Comparison of ENCODE assay signal across 11 mouse cellular contexts in the genomic region with DNA sequence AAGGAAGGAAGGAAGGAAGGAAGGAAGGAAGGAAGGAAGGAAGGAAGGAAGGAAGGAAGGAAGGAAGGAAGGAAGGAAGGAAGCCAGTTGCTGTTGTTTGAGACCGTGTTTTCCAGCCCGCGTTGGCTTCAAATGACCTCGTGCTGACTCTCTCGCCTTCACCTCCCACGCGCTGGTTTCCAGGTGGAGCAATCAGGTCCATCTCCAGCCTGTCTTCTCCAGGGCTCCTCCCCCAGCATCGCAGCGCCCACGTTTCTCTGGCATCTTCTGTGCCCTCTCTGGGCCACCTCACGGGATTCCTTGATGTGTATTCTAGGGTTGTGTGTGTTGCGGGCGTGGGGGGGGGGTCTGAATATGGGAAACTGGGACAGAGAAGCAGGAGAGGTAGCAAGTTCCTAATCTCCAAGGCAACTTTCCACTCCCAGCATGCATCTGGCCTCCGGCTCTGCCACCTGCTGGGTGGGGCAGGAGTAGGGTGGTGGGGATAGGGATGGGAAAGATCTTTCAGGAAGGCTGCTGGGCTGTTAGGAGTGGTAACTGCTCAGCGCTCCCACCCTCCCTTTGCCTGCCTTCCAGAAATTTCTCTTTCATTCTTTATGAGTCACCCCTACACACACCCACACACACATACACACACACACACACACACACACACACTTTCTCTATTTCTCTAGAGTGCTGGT. TPM values are rescaled to one million over a fixed set of nuclear protein-coding genes. Genes with fewer than 3 reads are reported as not detected.
A peak's percentile ranks its signal among the peaks of the same experiment; 100 is the strongest.
DNase-seq lines count a peak whose midpoint lies in the region.
"Had no signal": no experiment of that assay in that cellular context is flagged by ENCODE, and none has a peak within 500 bp of the region (broad histone marks: within the 10 kb centered on the region; RNA-seq: fewer than 3 reads in every experiment).

No protein-coding gene starts in this region.

- peak; percentile 7 for DNase-seq in adrenal gland, adult 2 months
- no peak for DNase-seq in adrenal gland, adult 8-10 months
- peak; percentile 54 for DNase-seq in ZHBTc4 (ENCODE audit: low read depth, low spot score)
- peak; percentile 16 to 26 for DNase-seq in layer of hippocampus, postnatal 10 days (ENCODE audit: low spot score in 2 of 2)
- peak; percentile 73 to 80 for DNase-seq in right cerebral cortex, postnatal 10 days (ENCODE audit: low spot score in 2 of 2)
- no peak for DNase-seq in cerebellum, adult 9-11 months
- DNase-seq in adrenal gland, adult (ENCODE audit: inconsistent age in 2 of 2, low spot score in 1 of 2), result no peak
- no peak for DNase-seq in urinary bladder, adult 18-20 months (ENCODE audit: low spot score in 2 of 2)
- DNase-seq: heart, adult 18-20 months; lung, postnatal 36 days had no signal

RNA-seq across cellular contexts. Expression of a gene that starts 0.7 kb away (rescaled TPM):
- total RNA-seq in adrenal gland, adult 2 months (2021), result under 1 TPM; 0.69 to 0.81 TPM
- 0.97 and 2.8 TPM in 2 replicates for polyA plus RNA-seq in adrenal gland, adult 2 months (2012; rRNA removed)
- total RNA-seq in adrenal gland, adult 8-10 months (2022), result 1 to 10 TPM in 1 of 4 experiments, not detected in 3; 1.2 TPM
- under 1 TPM in 1 of 2 experiments, not detected in 1; 0.62 TPM for total RNA-seq in layer of hippocampus, postnatal 10 days (2021)
- total RNA-seq: layer of hippocampus, postnatal 36 days had no signal

RNA-seq across cellular contexts. Expression of a gene that starts 18.3 kb away (rescaled TPM):
- total RNA-seq in adrenal gland, adult 2 months (2021), result under 1 TPM in 1 of 2 experiments, not detected in 1; 0.14 TPM
- polyA plus RNA-seq in adrenal gland, adult 2 months (2012; rRNA removed), result 0.48 and 0.80 TPM in 2 replicates
- total RNA-seq in adrenal gland, adult 8-10 months (2022), result under 1 TPM in 3 of 4 experiments, not detected in 1; 0.12 to 0.16 (median 0.15) TPM
- total RNA-seq in layer of hippocampus, postnatal 10 days (2021), result under 1 TPM; 0.54 to 0.82 TPM

RNA-seq across cellular contexts. Expression of a gene that starts 29.3 kb away (rescaled TPM):
- 1 to 10 TPM; 7.4 to 9.4 TPM for total RNA-seq in adrenal gland, adult 2 months (2021)
- 20.5 and 22.4 TPM in 2 replicates for polyA plus RNA-seq in adrenal gland, adult 2 months (2012; rRNA removed)
- total RNA-seq in adrenal gland, adult 8-10 months (2022), result 10 to 100 TPM in 2 of 4 experiments, 1 to 10 TPM in 2; 6.6 to 34.6 (median 18.8) TPM
- 1 to 10 TPM; 2.1 to 2.7 TPM for total RNA-seq in layer of hippocampus, postnatal 10 days (2021)

RNA-seq across cellular contexts. Expression of a gene that starts 37.9 kb away (rescaled TPM):
- total RNA-seq in adrenal gland, adult 2 months (2021), result 100 to 1,000 TPM; 520 to 711 TPM
- polyA plus RNA-seq in adrenal gland, adult 2 months (2012; rRNA removed), result 486 and 560 TPM in 2 replicates
- 100 to 1,000 TPM; 402 to 476 (median 431) TPM for total RNA-seq in adrenal gland, adult 8-10 months (2022)
- 10 to 100 TPM; 49.1 to 50.8 TPM for total RNA-seq in layer of hippocampus, postnatal 10 days (2021)

RNA-seq across cellular contexts. Expression of a gene that starts 54.6 kb away (rescaled TPM):
- 100 to 1,000 TPM; 382 to 408 TPM for total RNA-seq in adrenal gland, adult 2 months (2021)
- 119 and 120 TPM in 2 replicates for polyA plus RNA-seq in adrenal gland, adult 2 months (2012; rRNA removed)
- 100 to 1,000 TPM; 331 to 473 (median 439) TPM for total RNA-seq in adrenal gland, adult 8-10 months (2022)
- total RNA-seq in layer of hippocampus, postnatal 10 days (2021), result 100 to 1,000 TPM; 441 to 521 TPM

Comparison
In these comparisons a context has a peak if more than half of its experiments do, and no peak if none do; other contexts are left out.
1. DNase-seq: peak in adrenal gland, adult 2 months (single experiment), ZHBTc4 (single experiment), layer of hippocampus, postnatal 10 days (2 of 2) and right cerebral cortex, postnatal 10 days (2 of 2); none in adrenal gland, adult 8-10 months (single experiment), cerebellum, adult 9-11 months (single experiment), adrenal gland, adult (0 of 2) and urinary bladder, adult 18-20 months (0 of 2).